ENCODE assay signal across 8 mouse cellular contexts in the genomic region with DNA sequence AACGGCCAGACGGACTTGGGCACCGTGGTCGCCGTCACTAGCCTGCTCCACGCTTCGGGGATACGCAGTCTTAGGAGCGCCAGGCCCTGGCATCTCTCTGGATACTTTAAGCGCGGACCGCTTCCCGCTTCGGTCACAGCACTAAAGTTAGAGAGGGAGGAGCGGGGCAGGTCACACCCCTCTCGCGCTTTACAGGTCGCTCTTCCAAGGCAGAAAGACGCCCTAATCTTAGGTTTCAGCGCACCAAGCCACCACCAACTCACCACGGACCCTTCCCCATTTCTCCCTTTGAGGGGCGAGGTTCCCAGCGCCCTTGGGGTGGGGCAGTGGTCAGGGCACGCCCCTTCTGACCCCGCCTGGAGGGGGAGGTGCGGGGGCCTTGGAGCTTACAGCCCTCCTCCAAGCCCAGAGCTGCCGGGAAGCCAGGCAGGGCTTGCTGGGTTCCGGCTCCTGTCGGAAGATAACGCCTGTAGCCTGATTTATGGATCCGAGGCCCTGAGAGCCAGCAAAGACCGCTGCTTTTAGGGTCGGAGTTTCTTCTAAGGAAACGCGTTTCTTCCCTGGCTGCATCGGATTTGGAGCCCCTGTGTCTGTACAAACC. TPM values are rescaled to one million over a fixed set of nuclear protein-coding genes. Genes with fewer than 3 reads are reported as not detected.
A peak's percentile ranks its signal among the peaks of the same experiment; 100 is the strongest.
DNase-seq lines count a peak whose midpoint lies in the region; ATAC-seq and TF ChIP-seq lines count a peak whose summit lies in the region.

No protein-coding gene starts in this region.

- peaks cover 97% of the 10 kb centered on the region for H3K9me3 ChIP-seq in G1E (replicated peaks)
- H3K9me3 ChIP-seq in hindbrain, embryonic 12.5 days (replicated peaks) = no peaks in the 10 kb centered on the region

- H3K36me3 ChIP-seq in G1E (replicated peaks) (no peaks in the 10 kb centered on the region), macrophage (ENCODE audit: inconsistent target) (no peaks in the 10 kb centered on the region)
- no peaks in the 10 kb centered on the region for H3K36me3 ChIP-seq in hindbrain, embryonic 12.5 days

- TF ChIP-seq CTCF in G1E (IDR thresholded peaks at IDR 0.05; ENCODE audit: low read depth, low read length) = no peak

- 3% methylated on average over 36 of the region's 36 CpGs for WGBS in hindbrain, embryonic 12.5 days
- WGBS in macrophage (ENCODE audit: missing documents) = 7% methylated on average over 34 of the region's 36 CpGs

- H3K4me1 ChIP-seq in G1E (ENCODE audit: insufficient read depth, low read depth, low read length) = no peaks in the 10 kb centered on the region
- peaks cover 88% of the 10 kb centered on the region for H3K4me1 ChIP-seq in hindbrain, embryonic 12.5 days

- H3K27me3 ChIP-seq in G1E (ENCODE audit: insufficient read depth, low read length) = no peaks in the 10 kb centered on the region
- H3K27me3 ChIP-seq in hindbrain, embryonic 12.5 days = peaks cover 99% of the 10 kb centered on the region

- H3K4me3 ChIP-seq in G1E (ENCODE audit: low read depth, low read length) (peak overlapping the region; percentile 4; the same call in 1 of the 2 replicates), macrophage (ENCODE audit: inconsistent target) (peak overlapping the region; percentile 12; the same call in 1 of the 2 replicates)
- peak overlapping the region; percentile 57 for H3K4me3 ChIP-seq in hindbrain, embryonic 12.5 days

- peak overlapping the region; percentile 62 for H3K9ac ChIP-seq in hindbrain, embryonic 12.5 days

- peak; percentile 18 for DNase-seq in adrenal gland, adult 2 months
- no peak for DNase-seq in adrenal gland, adult 18-20 months (ENCODE audit: low spot score in 2 of 2)
- no peak for DNase-seq in G1E (ENCODE audit: low spot score)
- DNase-seq in layer of hippocampus, adult 9-11 months = no peak
- DNase-seq in retina, postnatal 1 day = no peak

- no peaks in the 10 kb centered on the region for H3K79me2 ChIP-seq in macrophage (ENCODE audit: inconsistent target)

- no peak for ATAC-seq in G1E (ENCODE audit: extremely low read depth, insufficient number of reproducible peaks, low FRiP score, poor library complexity, severe bottlenecking)
- ATAC-seq in hindbrain, embryonic 12.5 days (ENCODE audit: low FRiP score) = no peak
- ATAC-seq in erythroid progenitor cell, adult 5-6 weeks (replicated peaks; ENCODE audit: low FRiP score, poor library complexity, severe bottlenecking) = no peak

- H3K27ac ChIP-seq in hindbrain, embryonic 12.5 days = peak overlapping the region; percentile 32; the same call in 1 of the 2 replicates
- no peak overlapping the region for H3K27ac ChIP-seq in macrophage

- peak overlapping the region; percentile 79 for H3K4me2 ChIP-seq in hindbrain, embryonic 12.5 days (replicated peaks)

RNA-seq across cellular contexts. Expression of a gene that starts 3.8 kb away (rescaled TPM):
- not detected for total RNA-seq in adrenal gland, adult 2 months (2021)
- polyA plus RNA-seq in adrenal gland, adult 2 months (2012; rRNA removed) = 0.10 TPM in 1 of 2 replicates, not detected in the other
- not detected for total RNA-seq in adrenal gland, adult 18-20 months (2021)
- total RNA-seq in G1E (2014; fragmentation: Nextera tagmentation) = not detected in 2 replicates
- 0.27 TPM in 1 of 2 replicates, not detected in the other for total RNA-seq in G1E (2017)
- polyA plus RNA-seq in G1E (2012) = not detected in 2 replicates
- polyA plus RNA-seq in hindbrain, embryonic 12.5 days (2016; fragmentation: Nextera tagmentation; extraction: Ambion mirVana) = 46.1 and 63.6 TPM in 2 replicates
- total RNA-seq in macrophage (2018; cell fraction: chromatin; rRNA removed) = under 1 TPM in 1 of 26 experiments, not detected in 25; 0.46 TPM
- total RNA-seq in macrophage (2018; cell fraction: cytosol; rRNA removed) = under 1 TPM in 17 of 26 experiments, not detected in 9; 0.07 to 0.52 (median 0.19) TPM
- total RNA-seq in macrophage (2018; cell fraction: nucleus; rRNA removed) = not detected
- polyA plus RNA-seq in macrophage (2018) = 0.16 to 0.96 TPM in 2 of 3 replicates, not detected in the other
- not detected in 2 replicates for total RNA-seq in erythroid progenitor cell, adult 5-6 weeks (2015; ENCODE audit: low replicate concordance)
- not detected in 2 replicates for total RNA-seq in erythroid progenitor cell, adult 5-6 weeks (2017; ENCODE audit: low replicate concordance)

Comparison
In these comparisons a context has a peak if more than half of its experiments do, and no peak if none do; other contexts are left out.
1. H3K4me3 ChIP-seq: peak in every context shown above with its lines; median percentile 57 in hindbrain, embryonic 12.5 days; 12 in macrophage; 4 in G1E.